Mouse (Mus musculus): Measurements from ENCODE around the gene Fgf12. TPM values are rescaled to one million over a fixed set of nuclear protein-coding genes. Genes with fewer than 3 reads are reported as not detected.
A peak's percentile ranks its signal among the peaks of the same experiment; 100 is the strongest.

The Fgf12 gene
- polyA plus RNA-seq, 2 experiments, result 0.06 TPM; not detected in 1

DNA sequence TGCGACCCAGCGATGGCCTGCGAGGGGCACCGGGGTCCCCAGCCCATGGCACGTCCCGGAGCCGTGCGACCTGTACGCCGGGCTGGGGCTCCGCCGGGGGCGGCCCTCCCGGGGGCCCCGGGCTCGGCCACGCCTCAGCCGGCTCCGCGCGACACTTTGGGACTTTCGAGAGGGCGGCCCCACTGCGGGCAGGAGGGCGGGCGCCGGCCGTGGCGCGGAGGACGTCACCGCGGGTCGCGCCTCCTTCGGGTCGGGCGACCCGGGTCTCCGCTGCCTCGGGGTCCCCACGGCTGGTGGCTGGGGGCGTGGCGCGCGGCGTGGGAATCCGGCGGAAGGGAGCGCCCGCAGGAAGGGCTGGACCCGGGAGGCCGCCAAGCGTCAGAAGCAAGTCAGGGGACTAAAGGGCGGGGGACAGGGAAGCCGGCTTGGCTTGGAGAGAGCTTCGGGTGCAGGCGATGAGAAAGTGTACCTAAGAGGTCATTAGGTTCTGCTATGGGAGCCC lies 188.1 kb downstream of the Fgf12 start:
- Histone ChIP-seq H3K4me2 (ENCODE audit: low read depth) (peak overlapping the region; percentile 25), H3K4me1 (replicated peaks; ENCODE audit: control insufficient read depth in 2 of 2, insufficient read depth in 2 of 2, low read length in 1 of 2) (no peaks in the 10 kb centered on the region), H3K4me3 (ENCODE audit: insufficient read depth in 1 of 2, low read depth in 2 of 2, low read length in 2 of 2) (peak overlapping the region in 1 of 2 experiments; percentile 30; a peak in 2 of 4 replicates), H3K36me3 (replicated peaks; ENCODE audit: control insufficient read depth, insufficient read depth, low read depth) (no peaks in the 10 kb centered on the region), H3K9ac (replicated peaks) (no peak overlapping the region), H3K9me3 (ENCODE audit: control insufficient read depth, low read length) (no peaks in the 10 kb centered on the region), H3K27me3 (ENCODE audit: control insufficient read depth, insufficient read depth, low read length) (peaks cover 15% of the 10 kb centered on the region), H3K27ac (no peak overlapping the region)
- TF ChIP-seq CTCF (IDR thresholded peaks at IDR 0.05; ENCODE audit: low read depth) (no peak), EP300 (IDR thresholded peaks at IDR 0.05; ENCODE audit: low read depth) (no peak)
- WGBS (ENCODE audit: insufficient replicate concordance), result under 1% methylated on average over 46 of the region's 58 CpGs
- ATAC-seq (ENCODE audit: insufficient read depth) (no peak), DNase-seq (ENCODE audit: low read depth in 3 of 3, low spot score in 3 of 3) (no peak)

GRCm38 (mm10) chr16:28564075-28564715 lies 188.7 kb downstream of the Fgf12 start:
- Histone ChIP-seq H3K27ac (no peak overlapping the region), H3K9me3 (ENCODE audit: control insufficient read depth, low read length) (no peaks in the 10 kb centered on the region), H3K4me1 (replicated peaks; ENCODE audit: control insufficient read depth in 2 of 2, insufficient read depth in 2 of 2, low read length in 1 of 2) (no peaks in the 10 kb centered on the region), H3K27me3 (ENCODE audit: control insufficient read depth, insufficient read depth, low read length) (peaks cover 15% of the 10 kb centered on the region), H3K4me2 (ENCODE audit: low read depth) (peak overlapping the region; percentile 25), H3K9ac (replicated peaks) (no peak overlapping the region), H3K36me3 (replicated peaks; ENCODE audit: control insufficient read depth, insufficient read depth, low read depth) (no peaks in the 10 kb centered on the region), H3K4me3 (ENCODE audit: insufficient read depth in 1 of 2, low read depth in 2 of 2, low read length in 2 of 2) (peak overlapping the region in 1 of 2 experiments; percentile 30; a peak in 2 of 4 replicates)
- ATAC-seq (ENCODE audit: insufficient read depth) (no peak), DNase-seq (ENCODE audit: low read depth in 3 of 3, low spot score in 3 of 3) (peak; percentile 3 to 9 (median 6))
- TF ChIP-seq EP300 (IDR thresholded peaks at IDR 0.05; ENCODE audit: low read depth), result no peak
- no peak for TF ChIP-seq CTCF (IDR thresholded peaks at IDR 0.05; ENCODE audit: low read depth)
- WGBS (ENCODE audit: insufficient replicate concordance), result under 1% methylated on average over 45 of the region's 45 CpGs

DNA sequence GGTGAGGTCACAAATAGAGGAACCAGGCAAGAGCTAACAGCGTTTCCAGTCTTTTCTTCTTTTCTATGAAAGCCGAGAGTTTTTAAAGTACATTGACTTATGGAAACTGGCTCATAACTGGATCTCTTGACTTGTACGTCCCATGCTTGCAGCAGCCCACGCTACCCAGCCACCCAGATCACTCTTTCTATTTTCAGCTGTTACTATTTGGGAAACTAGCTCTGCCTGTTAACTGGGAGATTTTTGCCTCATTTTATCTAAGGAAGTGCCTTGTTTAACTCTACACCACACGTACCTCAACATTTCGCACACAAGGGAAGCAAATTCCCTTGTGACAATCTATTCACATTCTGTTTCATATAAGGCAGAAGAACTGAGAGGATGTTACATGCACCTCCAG lies 190.0 kb downstream of the Fgf12 start:
- ATAC-seq (ENCODE audit: insufficient read depth) (no peak), DNase-seq (ENCODE audit: low read depth in 3 of 3, low spot score in 3 of 3) (no peak)
- no peaks in the 10 kb centered on the region for H3K9me3 ChIP-seq (ENCODE audit: control insufficient read depth, low read length)
- H3K9ac ChIP-seq (replicated peaks), result no peak overlapping the region
- no peaks in the 10 kb centered on the region for H3K36me3 ChIP-seq (replicated peaks; ENCODE audit: control insufficient read depth, insufficient read depth, low read depth)
- 58% methylated on average over 6 of the region's 6 CpGs for WGBS (ENCODE audit: insufficient replicate concordance)
- peaks cover 15% of the 10 kb centered on the region for H3K27me3 ChIP-seq (ENCODE audit: control insufficient read depth, insufficient read depth, low read length)
- H3K4me1 ChIP-seq (replicated peaks; ENCODE audit: control insufficient read depth in 2 of 2, insufficient read depth in 2 of 2, low read length in 1 of 2), result no peaks in the 10 kb centered on the region
- H3K27ac ChIP-seq, result no peak overlapping the region
- no peak overlapping the region for H3K4me2 ChIP-seq (ENCODE audit: low read depth)
- TF ChIP-seq EP300 (IDR thresholded peaks at IDR 0.05; ENCODE audit: low read depth) (no peak), CTCF (IDR thresholded peaks at IDR 0.05; ENCODE audit: low read depth) (no peak)
- no peak overlapping the region for H3K4me3 ChIP-seq (ENCODE audit: insufficient read depth in 1 of 2, low read depth in 2 of 2, low read length in 2 of 2)

GRCm38 (mm10) chr16:28555219-28555618 lies 197.6 kb downstream of the Fgf12 start:
- Histone ChIP-seq H3K27me3 (ENCODE audit: control insufficient read depth, insufficient read depth, low read length) (no peaks in the 10 kb centered on the region), H3K4me3 (ENCODE audit: insufficient read depth in 1 of 2, low read depth in 2 of 2, low read length in 2 of 2) (no peak overlapping the region), H3K36me3 (replicated peaks; ENCODE audit: control insufficient read depth, insufficient read depth, low read depth) (no peaks in the 10 kb centered on the region), H3K4me2 (ENCODE audit: low read depth) (no peak overlapping the region), H3K9me3 (ENCODE audit: control insufficient read depth, low read length) (no peaks in the 10 kb centered on the region), H3K27ac (no peak overlapping the region), H3K9ac (replicated peaks) (no peak overlapping the region), H3K4me1 (replicated peaks; ENCODE audit: control insufficient read depth in 2 of 2, insufficient read depth in 2 of 2, low read length in 1 of 2) (no peaks in the 10 kb centered on the region)
- ATAC-seq (ENCODE audit: insufficient read depth) (no peak), DNase-seq (ENCODE audit: low read depth in 3 of 3, low spot score in 3 of 3) (no peak)
- 67% methylated on average over 10 of the region's 10 CpGs for WGBS (ENCODE audit: insufficient replicate concordance)
- TF ChIP-seq EP300 (IDR thresholded peaks at IDR 0.05; ENCODE audit: low read depth) (no peak), CTCF (IDR thresholded peaks at IDR 0.05; ENCODE audit: low read depth) (no peak)

DNA sequence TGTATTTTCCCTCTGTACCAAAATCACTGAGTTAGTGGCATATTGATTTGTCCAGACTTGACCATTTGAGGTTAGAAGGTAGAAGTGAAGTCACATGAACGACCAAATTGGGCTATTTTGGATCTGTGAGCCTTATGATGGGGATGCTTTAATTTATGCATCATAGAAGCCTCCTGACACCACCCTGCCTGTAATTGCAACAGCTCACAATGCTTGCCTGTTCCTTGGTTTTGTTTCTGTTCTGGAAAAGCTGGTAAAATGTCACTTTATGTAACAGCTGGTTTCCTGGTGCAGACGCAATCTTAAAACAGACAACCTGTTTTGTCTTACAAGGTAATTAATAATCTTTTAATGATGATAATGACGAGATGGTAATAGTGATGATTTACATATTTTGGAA lies 213.4 kb downstream of the Fgf12 start:
- ATAC-seq (ENCODE audit: insufficient read depth), result no peak
- TF ChIP-seq EP300 (IDR thresholded peaks at IDR 0.05; ENCODE audit: low read depth) (no peak), CTCF (IDR thresholded peaks at IDR 0.05; ENCODE audit: low read depth) (no peak)
- WGBS (ENCODE audit: insufficient replicate concordance), result 39% methylated on average over 3 of the region's 3 CpGs

More for the DNA sequence above, 213.4 kb downstream of the Fgf12 start:
- no peaks in the 10 kb centered on the region for H3K36me3 ChIP-seq (replicated peaks; ENCODE audit: control insufficient read depth, insufficient read depth, low read depth)
- H3K4me1 ChIP-seq (replicated peaks; ENCODE audit: control insufficient read depth in 2 of 2, insufficient read depth in 2 of 2, low read length in 1 of 2), result no peaks in the 10 kb centered on the region
- no peak overlapping the region for H3K27ac ChIP-seq
- H3K4me3 ChIP-seq (ENCODE audit: insufficient read depth in 1 of 2, low read depth in 2 of 2, low read length in 2 of 2), result no peak overlapping the region
- no peaks in the 10 kb centered on the region for H3K9me3 ChIP-seq (ENCODE audit: control insufficient read depth, low read length)
- no peak overlapping the region for H3K9ac ChIP-seq (replicated peaks)
- H3K27me3 ChIP-seq (ENCODE audit: control insufficient read depth, insufficient read depth, low read length), result no peaks in the 10 kb centered on the region
- no peak overlapping the region for H3K4me2 ChIP-seq (ENCODE audit: low read depth)
- no peak for DNase-seq (ENCODE audit: low read depth in 3 of 3, low spot score in 3 of 3)

All from liver, embryonic 14.5 days (tissue).